Mouse (Mus musculus) olfactory bulb, adult 2 months (tissue): ENCODE measurements around the gene Cenpj.

ENCODE experiments used
- CTCF ChIP-seq: fragments of 200-500 bp; IDR thresholded peaks from 2 replicates; pipeline ENCODE4 v1.5.1; 2012; ENCODE audit warnings: low read depth, mild to moderate bottlenecking, low read length, moderate library complexity; ENCODE audit not compliant: insufficient read depth
- POLR2A ChIP-seq: fragments of 200-500 bp; IDR thresholded peaks from 2 replicates; pipeline ENCODE4 v1.6.1; 2012; ENCODE audit warnings: mild to moderate bottlenecking, low read depth, low read length, moderate library complexity; ENCODE audit not compliant: insufficient read depth

DNA sequence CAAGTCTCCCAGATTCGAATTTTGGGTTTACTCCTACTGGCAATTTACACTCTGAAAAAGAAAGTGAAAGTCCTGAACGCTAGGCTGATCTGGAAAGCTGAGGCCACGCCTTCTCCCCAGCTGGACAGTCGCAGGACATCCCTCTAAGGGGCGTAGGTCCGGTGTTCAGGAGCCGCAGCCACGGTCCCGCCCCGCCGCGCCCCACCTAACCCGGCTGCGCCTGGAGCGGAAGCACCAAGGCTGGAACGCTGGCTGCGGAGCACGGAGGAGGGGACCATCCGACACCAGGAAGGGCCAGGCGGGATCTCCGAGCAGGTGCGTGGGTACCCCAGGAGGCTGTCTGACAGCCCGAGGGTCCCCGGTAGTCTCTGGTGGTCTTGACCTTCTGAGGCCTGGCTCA, at the start of gene Cenpj, which contains the start of gene Parp4:
- TF ChIP-seq POLR2A: no peak
- no peak for TF ChIP-seq CTCF
